Mouse (Mus musculus) neural tube, embryonic 13.5 days (tissue): ENCODE data around the gene Gins2. TPM values are rescaled to one million over a fixed set of nuclear protein-coding genes. Genes with fewer than 3 reads are reported as not detected.

ENCODE experiments used
- ATAC-seq: fragments of 200-750 bp; cut with Nextera tagmentation; 2 replicates; pipeline ENCODE4 v1.8.0; 2017; ENCODE audit warnings: low read depth, mild to moderate bottlenecking, moderate TSS enrichment, moderate library complexity
- H3K27ac ChIP-seq: fragments of 300-500 bp; sonication (generic); replicated peaks from 2 replicates; pipeline ENCODE4 v1.5.1; 2015; ENCODE audit warnings: moderate library complexity, mild to moderate bottlenecking, inconsistent platforms
- H3K27me3 ChIP-seq: fragments of 300-500 bp; sonication (generic); 2 replicates; pipeline ENCODE4 v1.6.1; 2015; ENCODE audit warnings: mild to moderate bottlenecking, inconsistent platforms
- H3K36me3 ChIP-seq: fragments of 300-500 bp; sonication (generic); 2 replicates; pipeline ENCODE4 v1.6.1; 2015; ENCODE audit warnings: mild to moderate bottlenecking, inconsistent platforms
- H3K4me1 ChIP-seq: fragments of 300-500 bp; sonication (generic); replicated peaks from 2 replicates; pipeline ENCODE4 v1.6.1; 2015; ENCODE audit warnings: inconsistent platforms
- H3K4me2 ChIP-seq: fragments of 300-500 bp; sonication (generic); 2 replicates; pipeline ENCODE4 v1.6.1; 2015; ENCODE audit warnings: inconsistent platforms, mild to moderate bottlenecking, moderate library complexity
- H3K4me3 ChIP-seq: fragments of 300-500 bp; sonication (generic); 2 replicates; pipeline ENCODE4 v1.5.1; 2015; ENCODE audit warnings: mild to moderate bottlenecking, inconsistent platforms
- H3K9ac ChIP-seq: fragments of 300-500 bp; sonication (generic); 2 replicates; pipeline ENCODE4 v1.6.1; 2015; ENCODE audit warnings: moderate library complexity, mild to moderate bottlenecking, inconsistent platforms
- H3K9me3 ChIP-seq: fragments of 300-500 bp; sonication (generic); 2 replicates; pipeline ENCODE4 v1.6.1; 2016; ENCODE audit warnings: inconsistent platforms
- WGBS: fragments of 180-500 bp; shearing (Covaris S2); methylation state at CpG from one replicate; pipeline ENCODE4 v1.1.7; 2015; 5-methylcytosine and 5-hydroxymethylcytosine counted together
- polyA plus RNA-seq: library from polyadenylated mRNA; unstranded; fragments of >200 nt; fragmentation: Nextera tagmentation; extraction: Ambion mirVana; gene quantifications from 2 replicates; pipeline ENCODE4 v1.2.1, GENCODE M21; 2015

Gene Gins2
- polyA plus RNA-seq, 1 experiment from 2014 or later, result 20.1 TPM

GRCm38 (mm10) chr8:120594571-120594970 lies 5.5 kb upstream of the Gins2 start:
- H3K9me3 ChIP-seq, result no peaks in the 10 kb centered on the region
- H3K4me3 ChIP-seq, result no peak overlapping the region
- H3K9ac ChIP-seq, result no peak overlapping the region
- no peak overlapping the region for H3K4me2 ChIP-seq
- H3K27ac ChIP-seq, result no peak overlapping the region
- peaks cover 21% of the 10 kb centered on the region for H3K4me1 ChIP-seq
- H3K36me3 ChIP-seq, result no peaks in the 10 kb centered on the region
- ATAC-seq, result no peak
- no peaks in the 10 kb centered on the region for H3K27me3 ChIP-seq
- 90% methylated on average over 5 of the region's 5 CpGs for WGBS

GRCm38 (mm10) chr8:120591587-120592292 lies 2.6 kb upstream of the Gins2 start:
- ATAC-seq, result no peak
- H3K4me3 ChIP-seq, result no peak overlapping the region
- no peak overlapping the region for H3K9ac ChIP-seq
- no peaks in the 10 kb centered on the region for H3K9me3 ChIP-seq
- no peak overlapping the region for H3K4me2 ChIP-seq
- no peaks in the 10 kb centered on the region for H3K36me3 ChIP-seq
- 86% methylated on average over 10 of the region's 10 CpGs for WGBS
- H3K27me3 ChIP-seq, result no peaks in the 10 kb centered on the region
- no peak overlapping the region for H3K27ac ChIP-seq
- H3K4me1 ChIP-seq, result peaks cover 28% of the 10 kb centered on the region

- 63% methylated on average over 2 of the region's 2 CpGs for WGBS
- Histone ChIP-seq H3K4me2 (peak overlapping the region; percentile 71), H3K27me3 (no peaks in the 10 kb centered on the region), H3K36me3 (no peaks in the 10 kb centered on the region), H3K9me3 (no peaks in the 10 kb centered on the region), H3K4me1 (peaks cover 28% of the 10 kb centered on the region), H3K4me3 (peak overlapping the region; percentile 47), H3K9ac (peak overlapping the region; percentile 68), H3K27ac (peak overlapping the region; percentile 75)
- ATAC-seq, result no peak
Observed at GRCm38 (mm10) chr8:120589921-120590320, 817 bp upstream of the Gins2 start.

DNA sequence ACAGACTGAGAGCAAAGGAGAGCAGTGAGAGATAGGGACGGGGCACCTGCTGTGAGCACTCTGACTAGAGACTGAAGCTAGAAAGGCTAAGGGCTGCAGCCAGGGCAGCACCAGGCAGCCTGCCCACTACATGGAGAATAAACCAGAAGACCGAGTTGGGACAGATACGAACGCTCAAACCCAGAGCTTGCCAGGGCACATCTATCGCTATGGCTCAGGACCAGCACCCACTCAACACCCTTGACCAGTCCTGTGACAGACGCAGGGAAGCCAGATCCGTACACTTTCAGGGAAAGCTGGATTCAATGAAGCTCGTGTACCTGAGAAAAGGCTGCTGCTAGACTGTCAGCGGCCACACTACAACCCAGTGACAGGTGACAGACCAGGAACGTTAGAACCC lies 3.6 kb downstream of the Gins2 start:
- ATAC-seq, result no peak
- H3K36me3 ChIP-seq, result peaks cover 19% of the 10 kb centered on the region
- H3K27me3 ChIP-seq, result no peaks in the 10 kb centered on the region
- WGBS, result 91% methylated on average over 10 of the region's 10 CpGs
- H3K9me3 ChIP-seq, result no peaks in the 10 kb centered on the region
- H3K27ac ChIP-seq, result no peak overlapping the region
- H3K4me1 ChIP-seq, result peaks cover 26% of the 10 kb centered on the region
- H3K4me3 ChIP-seq, result no peak overlapping the region
- no peak overlapping the region for H3K9ac ChIP-seq
- H3K4me2 ChIP-seq, result no peak overlapping the region

DNA sequence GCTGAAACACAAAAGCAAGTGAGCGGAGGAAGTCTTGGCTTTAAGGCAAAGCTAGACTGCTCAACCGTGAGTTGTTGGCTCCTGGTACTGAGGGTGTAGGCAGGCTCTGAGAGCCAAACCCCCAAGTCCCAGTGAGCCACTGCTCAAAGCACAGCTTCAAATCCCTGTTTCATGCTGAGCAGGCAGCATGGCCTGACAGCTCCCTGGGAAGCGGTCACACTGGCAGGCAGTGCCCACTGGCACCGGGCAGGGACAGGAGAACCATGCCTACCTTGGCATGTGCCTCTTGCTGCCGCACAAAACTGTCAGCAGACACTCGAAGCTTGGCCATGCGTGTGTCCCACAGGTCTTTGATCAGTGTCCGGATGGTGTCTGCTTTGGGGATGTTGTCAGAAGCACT lies 7.3 kb downstream of the Gins2 start:
- Histone ChIP-seq H3K27ac (peak overlapping the region; percentile 23; the same call in 1 of the 2 replicates), H3K4me1 (0 out of 2 replicates have a peak, but pooled peaks cover 9% of the 10 kb centered on the region), H3K9ac (no peak overlapping the region), H3K9me3 (no peaks in the 10 kb centered on the region), H3K36me3 (peaks cover 54% of the 10 kb centered on the region), H3K27me3 (no peaks in the 10 kb centered on the region), H3K4me3 (no peak overlapping the region), H3K4me2 (no peak overlapping the region)
- no peak for ATAC-seq
- WGBS, result 91% methylated on average over 8 of the region's 8 CpGs

GRCm38 (mm10) chr8:120581329-120581728 lies 7.8 kb downstream of the Gins2 start:
- H3K36me3 ChIP-seq, result peaks cover 59% of the 10 kb centered on the region
- H3K9ac ChIP-seq, result no peak overlapping the region
- no peaks in the 10 kb centered on the region for H3K27me3 ChIP-seq
- peak overlapping the region; percentile 23; the same call in 1 of the 2 replicates for H3K27ac ChIP-seq
- no peak overlapping the region for H3K4me2 ChIP-seq
- H3K4me1 ChIP-seq, result peaks cover 13% of the 10 kb centered on the region
- no peak overlapping the region for H3K4me3 ChIP-seq
- no peaks in the 10 kb centered on the region for H3K9me3 ChIP-seq
- ATAC-seq, result no peak
- 92% methylated on average over 12 of the region's 12 CpGs for WGBS

- no peak overlapping the region for H3K27ac ChIP-seq
- peaks cover 22% of the 10 kb centered on the region for H3K4me1 ChIP-seq
- 91% methylated on average over 8 of the region's 8 CpGs for WGBS
- H3K36me3 ChIP-seq, result peaks cover 67% of the 10 kb centered on the region
- H3K9ac ChIP-seq, result no peak overlapping the region
- H3K4me2 ChIP-seq, result no peak overlapping the region
- no peaks in the 10 kb centered on the region for H3K27me3 ChIP-seq
- no peaks in the 10 kb centered on the region for H3K9me3 ChIP-seq
- no peak for ATAC-seq
- H3K4me3 ChIP-seq, result no peak overlapping the region
Observed at GRCm38 (mm10) chr8:120580336-120581000, 8.6 kb downstream of the Gins2 start.

DNA sequence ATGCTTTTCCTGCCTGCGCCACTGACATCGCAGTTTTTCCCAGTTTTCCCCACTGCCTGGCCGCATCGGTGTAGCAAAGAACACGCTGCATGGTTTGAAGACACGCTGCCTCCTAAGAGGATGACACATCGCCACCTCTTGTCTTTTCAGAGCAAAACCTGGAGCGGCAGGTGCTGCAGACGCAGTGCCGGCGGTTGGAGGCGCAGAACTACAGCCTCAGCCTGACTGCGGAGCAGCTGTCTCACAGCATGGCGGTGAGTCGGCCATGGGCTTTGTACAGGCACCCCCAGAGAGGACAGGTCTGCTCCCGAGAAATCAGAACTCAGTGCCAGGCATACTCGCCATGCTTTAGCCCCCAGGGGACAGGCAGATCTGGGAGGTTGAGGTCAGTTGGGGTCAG lies 11.3 kb downstream of the Gins2 start:
- WGBS, result 84% methylated on average over 17 of the region's 17 CpGs
- no peak overlapping the region for H3K4me2 ChIP-seq
- peaks cover 18% of the 10 kb centered on the region for H3K4me1 ChIP-seq
- H3K36me3 ChIP-seq, result peaks cover 94% of the 10 kb centered on the region
- H3K27me3 ChIP-seq, result no peaks in the 10 kb centered on the region
- H3K27ac ChIP-seq, result 0 out of 2 replicates have a peak overlapping the region, but pooled peaks have one; percentile 18
- no peaks in the 10 kb centered on the region for H3K9me3 ChIP-seq
- no peak for ATAC-seq
- no peak overlapping the region for H3K4me3 ChIP-seq
- no peak overlapping the region for H3K9ac ChIP-seq

DNA sequence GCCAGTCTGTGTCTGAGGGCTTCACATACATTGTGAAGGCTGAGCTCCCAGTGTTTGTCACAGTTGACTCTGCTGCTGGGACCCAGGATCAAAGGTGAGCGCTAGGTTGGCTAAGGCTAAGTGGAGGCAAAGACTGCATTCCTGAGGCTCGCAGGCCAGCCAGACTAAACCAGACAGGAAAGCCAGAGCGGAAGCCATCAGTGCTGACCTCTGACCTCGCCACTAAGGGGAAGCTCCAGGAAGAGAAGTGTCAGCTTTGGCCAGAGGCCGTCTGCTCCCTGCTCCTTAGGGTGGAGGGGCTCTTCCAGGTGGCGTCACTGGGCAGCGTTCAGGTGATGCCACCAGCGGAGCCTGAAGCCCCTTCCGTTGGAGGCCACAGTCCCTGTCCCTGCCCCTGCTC lies 13.3 kb downstream of the Gins2 start:
- ATAC-seq, result no peak
- no peak overlapping the region for H3K4me3 ChIP-seq
- no peaks in the 10 kb centered on the region for H3K9me3 ChIP-seq
- H3K27ac ChIP-seq, result no peak overlapping the region
- no peaks in the 10 kb centered on the region for H3K27me3 ChIP-seq
- peaks cover 98% of the 10 kb centered on the region for H3K36me3 ChIP-seq
- 70% methylated on average over 9 of the region's 9 CpGs for WGBS
- no peak overlapping the region for H3K4me2 ChIP-seq
- H3K4me1 ChIP-seq, result peaks cover 19% of the 10 kb centered on the region
- no peak overlapping the region for H3K9ac ChIP-seq

DNA sequence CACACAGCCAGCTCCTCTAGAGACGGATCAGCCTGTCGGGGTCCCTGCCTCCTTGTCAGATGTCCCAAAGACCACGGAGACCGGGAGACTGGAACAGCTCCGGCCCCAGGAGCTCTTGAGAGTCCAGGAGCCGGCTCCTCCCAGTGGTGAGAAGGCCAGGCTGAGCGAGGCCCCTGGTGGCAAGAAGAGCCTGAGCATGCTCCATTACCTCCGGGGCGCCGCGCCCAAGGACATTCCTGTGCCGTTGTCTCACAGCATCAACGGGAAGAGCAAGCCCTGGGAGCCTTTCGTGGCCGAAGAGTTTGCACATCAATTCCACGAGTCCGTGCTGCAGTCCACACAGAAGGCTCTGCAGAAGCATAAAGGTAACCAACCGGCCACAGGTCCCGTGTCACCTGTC lies 14.2 kb downstream of the Gins2 start:
- Histone ChIP-seq H3K9ac (no peak overlapping the region), H3K4me2 (no peak overlapping the region), H3K4me3 (no peak overlapping the region), H3K9me3 (no peaks in the 10 kb centered on the region), H3K27me3 (no peaks in the 10 kb centered on the region), H3K27ac (0 out of 2 replicates have a peak overlapping the region, but pooled peaks have one; percentile 13), H3K36me3 (peaks cover 97% of the 10 kb centered on the region), H3K4me1 (peaks cover 27% of the 10 kb centered on the region)
- 71% methylated on average over 19 of the region's 19 CpGs for WGBS
- ATAC-seq, result no peak

DNA sequence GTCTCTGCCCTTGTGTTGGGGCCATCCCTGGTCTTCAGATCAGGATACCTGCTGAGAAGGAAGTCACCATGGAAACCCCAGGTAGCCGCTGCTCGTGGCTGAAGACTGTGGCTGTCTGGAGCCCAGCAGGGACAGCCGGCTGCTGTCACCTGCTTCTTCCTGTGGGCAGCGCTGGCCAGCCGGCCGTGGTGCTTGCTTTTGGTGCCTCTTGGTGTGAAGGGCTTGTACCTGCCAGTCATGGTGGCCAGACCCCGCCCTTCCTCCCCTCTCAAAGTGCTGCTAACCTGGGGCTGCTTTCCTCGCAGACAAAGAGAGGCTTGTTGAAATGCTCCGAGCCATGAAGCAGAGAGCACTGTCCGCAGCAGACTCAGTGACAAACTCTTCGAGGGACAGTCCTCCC lies 15.2 kb downstream of the Gins2 start:
- Histone ChIP-seq H3K27me3 (no peaks in the 10 kb centered on the region), H3K27ac (no peak overlapping the region), H3K4me3 (no peak overlapping the region), H3K4me2 (no peak overlapping the region), H3K4me1 (peaks cover 32% of the 10 kb centered on the region), H3K9ac (no peak overlapping the region), H3K36me3 (peaks cover 99% of the 10 kb centered on the region), H3K9me3 (no peaks in the 10 kb centered on the region)
- 70% methylated on average over 11 of the region's 11 CpGs for WGBS
- ATAC-seq, result no peak

DNA sequence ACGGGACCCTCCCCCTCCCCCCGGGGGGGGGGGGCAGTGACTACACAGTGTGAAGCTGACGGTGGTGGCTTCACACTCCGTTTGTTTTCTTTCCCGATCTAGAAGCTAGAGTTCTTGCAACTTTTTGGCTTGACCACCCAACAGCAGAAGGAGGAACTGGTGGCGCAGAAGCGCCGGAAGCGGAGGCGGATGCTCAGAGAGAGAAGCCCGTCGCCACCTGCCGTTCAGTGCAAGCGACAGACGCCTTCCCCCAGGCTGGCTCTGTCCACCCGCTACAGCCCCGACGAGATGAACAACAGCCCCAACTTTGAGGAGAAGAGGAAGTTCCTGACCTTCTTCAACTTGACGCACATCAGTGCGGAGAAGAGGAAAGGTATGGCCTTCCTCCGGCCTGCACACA lies 16.6 kb downstream of the Gins2 start:
- H3K27ac ChIP-seq, result no peak overlapping the region
- no peak overlapping the region; the same call in 1 of the 2 replicates for H3K9ac ChIP-seq
- H3K36me3 ChIP-seq, result peaks cover 99% of the 10 kb centered on the region
- H3K9me3 ChIP-seq, result no peaks in the 10 kb centered on the region
- no peaks in the 10 kb centered on the region for H3K27me3 ChIP-seq
- no peak overlapping the region for H3K4me3 ChIP-seq
- no peak for ATAC-seq
- WGBS, result 82% methylated on average over 21 of the region's 21 CpGs
- no peak overlapping the region for H3K4me2 ChIP-seq
- H3K4me1 ChIP-seq, result peaks cover 31% of the 10 kb centered on the region
